Mouse (Mus musculus): ENCODE results near the gene Heg1. TPM values are rescaled to one million over a fixed set of nuclear protein-coding genes. Genes with fewer than 3 reads are reported as not detected.

The Heg1 gene
- polyA plus RNA-seq, 1 experiment from 2014 or later, result 4.7 TPM

- no peak for ATAC-seq
- Histone ChIP-seq H3K4me2 (ENCODE audit: low read depth, low read length) (no peak overlapping the region), H3K36me3 (replicated peaks; ENCODE audit: insufficient read depth, low read length) (no peaks in the 10 kb centered on the region), H3K9me3 (ENCODE audit: low read length) (no peaks in the 10 kb centered on the region), H3K4me3 (ENCODE audit: low read depth, low read length) (no peak overlapping the region), H3K9ac (replicated peaks) (no peak overlapping the region), H3K27me3 (ENCODE audit: insufficient read depth, low read length) (no peaks in the 10 kb centered on the region), H3K4me1 (ENCODE audit: insufficient read depth) (peaks cover 16% of the 10 kb centered on the region), H3K27ac (ENCODE audit: low read depth) (no peak overlapping the region; the same call in 1 of the 2 replicates)
- TF ChIP-seq EP300 (IDR thresholded peaks at IDR 0.05; ENCODE audit: low read depth), result no peak
- no peak for TF ChIP-seq CTCF (IDR thresholded peaks at IDR 0.05; ENCODE audit: low read depth)
- no peak for DNase-seq
- 74% methylated on average over 1 of the region's 1 CpGs for WGBS (ENCODE audit: insufficient replicate concordance)
These were observed 98.5 kb downstream of the Heg1 start for GRCm38 (mm10) chr16:33782729-33783091.

GRCm38 (mm10) chr16:33784547-33784946, 100.4 kb downstream of the Heg1 start:
- Histone ChIP-seq H3K36me3 (replicated peaks; ENCODE audit: insufficient read depth, low read length) (no peaks in the 10 kb centered on the region), H3K9ac (replicated peaks) (no peak overlapping the region), H3K4me2 (ENCODE audit: low read depth, low read length) (no peak overlapping the region), H3K27me3 (ENCODE audit: insufficient read depth, low read length) (no peaks in the 10 kb centered on the region), H3K4me3 (ENCODE audit: low read depth, low read length) (no peak overlapping the region), H3K9me3 (ENCODE audit: low read length) (no peaks in the 10 kb centered on the region), H3K27ac (ENCODE audit: low read depth) (no peak overlapping the region), H3K4me1 (ENCODE audit: insufficient read depth) (peaks cover 16% of the 10 kb centered on the region)
- TF ChIP-seq CTCF (IDR thresholded peaks at IDR 0.05; ENCODE audit: low read depth), result no peak
- no peak for TF ChIP-seq EP300 (IDR thresholded peaks at IDR 0.05; ENCODE audit: low read depth)
- no peak for ATAC-seq
- WGBS (ENCODE audit: insufficient replicate concordance), result 33% methylated on average over 1 of the region's 1 CpGs
- no peak for DNase-seq

GRCm38 (mm10) chr16:33785092-33785704, 101.0 kb downstream of the Heg1 start:
- WGBS (ENCODE audit: insufficient replicate concordance), result 36% methylated on average over 8 of the region's 8 CpGs
- TF ChIP-seq CTCF (IDR thresholded peaks at IDR 0.05; ENCODE audit: low read depth) (no peak), EP300 (IDR thresholded peaks at IDR 0.05; ENCODE audit: low read depth) (peak; percentile 94)
- Histone ChIP-seq H3K27me3 (ENCODE audit: insufficient read depth, low read length) (no peaks in the 10 kb centered on the region), H3K4me3 (ENCODE audit: low read depth, low read length) (no peak overlapping the region), H3K4me2 (ENCODE audit: low read depth, low read length) (no peak overlapping the region), H3K9ac (replicated peaks) (no peak overlapping the region), H3K27ac (ENCODE audit: low read depth) (peak overlapping the region; percentile 66), H3K4me1 (ENCODE audit: insufficient read depth) (peaks cover 16% of the 10 kb centered on the region), H3K9me3 (ENCODE audit: low read length) (no peaks in the 10 kb centered on the region), H3K36me3 (replicated peaks; ENCODE audit: insufficient read depth, low read length) (no peaks in the 10 kb centered on the region)
- ATAC-seq (peak; percentile 48; the same call in 1 of the 2 replicates), DNase-seq (no peak)

- Histone ChIP-seq H3K4me3 (ENCODE audit: low read depth, low read length) (no peak overlapping the region), H3K9me3 (ENCODE audit: low read length) (no peaks in the 10 kb centered on the region), H3K27ac (ENCODE audit: low read depth) (0 out of 2 replicates have a peak overlapping the region, but pooled peaks have one; percentile 45), H3K4me1 (ENCODE audit: insufficient read depth) (peaks cover 12% of the 10 kb centered on the region), H3K9ac (replicated peaks) (no peak overlapping the region), H3K27me3 (ENCODE audit: insufficient read depth, low read length) (no peaks in the 10 kb centered on the region), H3K4me2 (ENCODE audit: low read depth, low read length) (no peak overlapping the region), H3K36me3 (replicated peaks; ENCODE audit: insufficient read depth, low read length) (no peaks in the 10 kb centered on the region)
- ATAC-seq, result peak; percentile 58
- no peak for TF ChIP-seq EP300 (IDR thresholded peaks at IDR 0.05; ENCODE audit: low read depth)
- no peak for TF ChIP-seq CTCF (IDR thresholded peaks at IDR 0.05; ENCODE audit: low read depth)
- no peak for DNase-seq
- 49% methylated on average over 7 of the region's 7 CpGs for WGBS (ENCODE audit: insufficient replicate concordance)
These were observed 102.7 kb downstream of the Heg1 start for GRCm38 (mm10) chr16:33786657-33787390.

GRCm38 (mm10) chr16:33793846-33794791, 109.9 kb downstream of the Heg1 start, which contains the start of gene Muc13:
Gene Muc13, plus strand, starts transcription at chr16:33794037.
- WGBS (ENCODE audit: insufficient replicate concordance), result 36% methylated on average over 10 of the region's 10 CpGs
- no peak within 1 kb of the TSS for H3K27ac ChIP-seq (ENCODE audit: low read depth)

More at GRCm38 (mm10) chr16:33793846-33794791, 109.9 kb downstream of the Heg1 start, which contains the start of gene Muc13:
- Histone ChIP-seq H3K4me3 (ENCODE audit: low read depth, low read length) (no peak within 1 kb of the TSS), H3K9ac (replicated peaks) (no peak within 1 kb of the TSS), H3K27me3 (ENCODE audit: insufficient read depth, low read length) (no peaks in the 10 kb centered on the region), H3K4me2 (ENCODE audit: low read depth, low read length) (no peak within 1 kb of the TSS), H3K36me3 (replicated peaks; ENCODE audit: insufficient read depth, low read length) (no peaks in the 10 kb centered on the region), H3K9me3 (ENCODE audit: low read length) (no peaks in the 10 kb centered on the region), H3K4me1 (ENCODE audit: insufficient read depth) (peaks cover 20% of the 10 kb centered on the region)
- ATAC-seq (no peak), DNase-seq (no peak)
- TF ChIP-seq EP300 (IDR thresholded peaks at IDR 0.05; ENCODE audit: low read depth) (0 out of 2 replicates have a peak, but pooled peaks have one; percentile 11), CTCF (IDR thresholded peaks at IDR 0.05; ENCODE audit: low read depth) (no peak)

All from liver, postnatal 0 days (tissue).